Mouse (Mus musculus) bone marrow, adult 2 months (tissue): ENCODE measurements at regions not wholly inside any gene's neighbourhood (a gene's known extent, or its start where the extent isn't known, plus 50 kb on each side); places are given as distances from the start of the nearest gene placed in this dataset.

Experiments used
- CTCF ChIP-seq: fragments of 200-500 bp; IDR thresholded peaks from 2 replicates; pipeline ENCODE4 v1.5.1; 2011; ENCODE audit warnings: low read length, control low read depth; ENCODE audit not compliant: control insufficient read depth, insufficient read depth
- POLR2A ChIP-seq: fragments of 200-500 bp; IDR thresholded peaks from 2 replicates; pipeline ENCODE4 v1.6.1; 2011; ENCODE audit warnings: low read depth, mild to moderate bottlenecking, control low read depth, low read length, borderline replicate concordance; ENCODE audit not compliant: control insufficient read depth

- no peak for TF ChIP-seq CTCF
- TF ChIP-seq POLR2A, result no peak
These were observed 139.3 kb upstream of the Vldlr start for GRCm38 (mm10) chr19:27076920-27077512.
